Mouse (Mus musculus): Measurements from ENCODE around the gene Gpatch8.

GRCm38 (mm10) chr11:102431018-102431645 lies 125.1 kb downstream of the Gpatch8 start:
- TF ChIP-seq CTCF (IDR thresholded peaks at IDR 0.05; ENCODE audit: extremely low read depth, insufficient read depth, low read length) (peak; percentile 67), POLR2A (IDR thresholded peaks at IDR 0.05; ENCODE audit: extremely low read depth, insufficient read depth, low read length) (no peak)
